Mouse (Mus musculus): ENCODE data around the gene Abhd13.

The Abhd13 gene

DNA sequence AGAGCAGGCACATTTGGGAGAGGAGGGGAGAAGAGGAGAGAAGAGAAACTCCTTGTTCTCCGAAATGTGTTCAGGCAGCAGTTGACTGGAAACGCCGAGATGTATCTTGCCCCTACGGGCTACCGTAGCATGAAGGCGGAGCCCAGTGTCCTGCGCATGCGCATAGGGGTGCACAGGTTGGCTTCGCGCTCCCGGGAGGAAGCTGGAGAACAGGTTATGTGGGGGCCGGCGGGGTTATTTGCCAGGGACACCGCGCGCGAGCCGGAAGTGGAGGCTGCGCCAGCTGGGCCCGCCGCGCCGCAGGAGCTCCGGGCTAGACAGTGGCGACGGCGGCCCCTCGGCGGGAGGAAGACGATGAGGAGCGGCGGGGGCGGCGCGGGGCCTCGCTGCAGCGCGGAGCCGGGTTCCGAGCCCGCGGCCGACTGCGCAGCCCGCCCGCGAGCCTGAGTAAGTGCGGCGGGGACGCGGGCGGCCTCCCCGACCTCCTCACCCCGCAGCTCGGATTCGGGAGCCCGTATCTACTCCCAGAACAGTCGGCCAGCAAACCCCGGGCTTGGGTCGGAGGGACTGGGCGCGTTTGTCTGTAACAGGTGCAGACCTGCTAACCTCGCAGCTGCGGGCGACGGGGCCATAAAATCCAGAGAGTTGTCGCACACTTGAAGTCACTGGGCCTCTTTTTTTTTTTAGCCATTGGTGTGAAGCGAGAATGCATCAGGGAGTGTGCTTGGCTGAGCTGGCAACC lies at the start of gene Abhd13, which contains the start of gene Lig4:
Gene Abhd13, plus strand, starts transcription at position 135 of the 742 bp plus-strand sequence.
Gene Lig4, minus strand, starts transcription at position 114 of the 742 bp plus-strand sequence.
- DNase-seq: peak; percentile 99

DNA sequence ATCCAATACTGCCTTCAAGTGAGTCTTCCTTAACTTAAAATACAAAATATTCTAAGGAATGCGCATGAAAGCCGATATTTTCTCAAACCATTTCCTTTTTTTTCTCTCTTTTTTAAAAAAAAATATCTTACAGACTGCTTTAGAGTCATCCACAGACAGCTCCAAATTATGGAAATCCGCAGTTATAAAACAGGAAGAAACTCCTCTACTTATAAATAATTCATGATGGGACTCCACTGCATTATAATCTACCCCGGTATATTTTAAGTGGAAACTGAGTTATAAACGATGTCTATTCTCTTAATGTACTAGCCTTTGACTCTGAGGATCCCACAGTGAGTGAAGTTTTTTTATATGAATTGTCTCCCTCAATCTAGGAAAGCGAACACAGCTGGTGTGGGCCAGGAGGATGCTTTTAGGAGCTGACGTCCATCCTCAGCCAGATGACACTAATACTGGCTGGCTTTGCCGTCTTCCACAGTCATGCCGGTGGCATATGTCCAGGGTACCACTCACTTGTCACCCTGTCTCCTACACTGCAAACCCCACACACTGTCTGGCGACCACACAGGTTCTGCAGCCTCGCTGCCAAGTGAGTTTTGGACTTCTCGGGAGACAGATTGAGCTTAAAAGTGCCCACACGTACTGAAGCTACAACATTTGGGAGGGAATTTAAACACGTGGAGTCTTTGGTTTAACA lies 47.6 kb upstream of the Abhd13 start:
- DNase-seq: no peak

DNA sequence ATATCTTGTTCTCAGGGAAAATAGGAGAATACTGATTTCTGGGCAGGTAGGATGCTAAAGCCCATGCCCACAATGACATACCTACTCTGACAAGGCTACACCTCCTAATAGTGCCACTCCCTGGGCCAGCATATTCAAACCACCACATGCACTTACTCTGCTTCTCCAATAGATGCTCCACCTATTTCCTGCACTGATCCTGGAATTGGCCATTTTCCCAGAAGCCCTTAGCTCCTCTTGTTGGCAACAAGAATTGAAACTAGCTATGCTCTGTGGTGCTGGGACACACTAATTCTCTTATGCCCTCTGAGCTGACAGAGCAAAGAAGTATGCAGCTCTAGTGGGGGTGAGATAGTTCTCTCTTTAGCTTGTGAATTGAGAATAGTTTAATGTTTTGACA lies 44.8 kb upstream of the Abhd13 start:
- no peak for DNase-seq

DNA sequence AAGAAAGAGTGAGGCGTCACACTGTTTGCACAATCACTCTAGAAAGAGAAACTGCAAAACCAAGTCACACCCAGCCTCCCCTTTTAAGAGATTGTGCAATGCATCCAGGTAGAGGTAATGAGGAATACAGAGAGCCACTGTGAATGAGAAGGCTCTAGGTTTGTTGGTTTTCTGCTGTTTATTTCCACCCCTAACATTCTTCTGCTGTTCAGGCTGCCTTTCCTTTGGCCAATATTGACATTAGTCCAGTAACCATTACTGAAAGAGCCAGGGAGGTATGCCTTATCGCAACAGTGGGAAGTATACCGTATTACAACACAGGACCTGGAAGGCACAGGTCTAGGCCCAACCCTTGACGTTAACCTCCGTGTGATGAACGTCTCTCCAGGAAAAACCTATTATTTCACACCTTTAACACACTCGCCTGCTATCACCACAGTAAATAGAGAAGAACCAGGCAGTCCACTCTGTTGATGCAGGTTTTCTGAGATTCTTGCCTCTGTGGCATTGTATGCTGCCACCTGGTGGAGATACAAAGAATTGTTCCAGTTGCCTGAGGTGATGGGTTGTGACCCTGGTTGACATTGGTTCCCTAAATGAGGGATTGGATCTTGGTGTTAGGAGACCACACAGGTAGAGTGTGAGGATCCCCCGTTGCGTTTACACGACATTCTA lies 42.5 kb upstream of the Abhd13 start:
- peak; percentile 54 for DNase-seq

DNA sequence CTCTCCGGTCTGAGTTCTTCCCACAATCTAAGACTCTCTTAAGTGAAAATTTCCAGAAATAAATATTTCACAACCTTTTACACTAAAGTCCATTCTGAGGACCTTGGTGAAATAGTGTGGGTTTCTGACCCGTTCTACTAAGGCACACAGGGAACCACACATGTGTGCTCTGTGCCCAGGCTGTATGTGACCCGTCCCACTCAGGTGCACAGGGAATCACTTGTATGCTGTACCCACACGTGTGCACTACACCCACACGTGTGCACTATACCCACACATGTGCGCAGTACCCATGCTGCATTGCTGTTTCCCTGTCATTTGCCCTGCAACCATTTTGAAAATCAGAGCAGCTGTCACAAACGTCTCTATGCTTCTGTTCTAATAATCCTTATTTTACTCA lies 41.9 kb upstream of the Abhd13 start:
- DNase-seq: no peak

DNA sequence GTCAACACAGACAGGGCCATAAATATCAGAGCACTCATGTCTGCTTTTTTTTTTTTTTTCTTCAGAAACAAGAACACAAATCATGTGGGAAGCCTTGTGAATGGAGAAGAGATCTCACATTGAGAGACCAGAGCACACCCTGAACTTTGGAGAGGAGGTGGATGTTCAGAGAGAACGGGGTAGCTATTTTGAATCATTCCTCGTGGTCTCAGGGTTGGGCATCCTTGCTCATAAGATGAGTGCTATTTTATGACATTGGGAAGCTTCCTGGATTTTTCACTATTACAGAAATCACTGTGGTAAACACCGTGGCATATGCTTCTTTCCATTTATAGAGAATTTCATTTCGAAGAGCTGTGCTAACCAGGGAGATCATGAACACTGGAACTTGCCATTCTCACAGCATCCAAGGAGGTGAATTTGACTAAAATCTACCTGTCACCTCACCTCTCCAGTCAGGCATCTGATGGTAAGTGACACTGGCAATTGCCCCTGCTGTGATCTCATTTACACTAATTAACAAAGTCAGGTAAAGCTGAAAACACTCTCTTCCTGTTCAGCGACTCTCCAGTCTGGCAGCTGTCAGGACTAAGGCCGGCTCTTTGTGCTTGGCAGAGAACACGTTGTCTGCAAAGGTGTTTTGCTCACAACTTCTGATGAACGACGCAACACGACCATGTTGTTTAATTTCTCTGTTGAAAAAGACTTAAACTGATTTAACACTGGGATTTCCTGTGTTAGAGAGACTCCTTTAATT lies 28.2 kb upstream of the Abhd13 start:
- DNase-seq: no peak

DNA sequence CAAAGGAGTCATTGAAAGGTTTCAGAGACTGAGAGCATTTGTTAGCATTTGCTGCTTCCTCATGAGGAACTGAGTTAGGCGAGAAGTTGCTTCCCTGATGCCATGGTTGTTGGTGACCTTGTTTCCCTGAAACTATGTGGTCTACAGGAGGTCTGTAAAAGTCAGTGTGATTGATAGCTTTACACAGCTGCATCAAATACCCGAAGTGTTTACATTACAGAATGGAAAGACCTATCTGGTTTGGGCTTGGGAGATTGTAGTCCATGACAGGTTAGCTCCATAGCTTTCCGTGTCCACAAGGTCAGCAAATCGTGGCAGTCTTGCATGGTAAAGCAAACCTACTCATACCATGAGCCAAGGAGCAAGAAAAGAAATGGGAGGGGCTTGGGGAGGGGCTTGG lies 19.2 kb upstream of the Abhd13 start:
- no peak for DNase-seq

DNA sequence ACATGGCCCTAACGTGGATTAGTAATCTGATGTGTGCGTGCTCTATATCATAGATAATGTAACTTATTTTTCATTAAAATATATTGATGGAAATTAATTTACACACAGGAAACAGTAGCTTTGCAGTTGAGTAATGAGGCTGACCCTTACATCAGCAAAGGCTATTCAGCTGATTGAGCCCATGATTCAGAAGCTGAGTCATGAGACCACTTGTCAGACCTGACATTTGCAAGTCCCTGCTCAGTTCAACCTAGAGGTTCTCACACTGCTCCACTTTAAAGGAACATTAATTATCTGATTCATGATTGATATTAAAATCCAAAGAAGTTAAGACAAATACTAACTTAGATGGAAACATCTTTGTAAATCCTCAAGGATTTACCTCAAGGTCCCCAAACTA lies 17.6 kb upstream of the Abhd13 start:
- no peak for DNase-seq

DNA sequence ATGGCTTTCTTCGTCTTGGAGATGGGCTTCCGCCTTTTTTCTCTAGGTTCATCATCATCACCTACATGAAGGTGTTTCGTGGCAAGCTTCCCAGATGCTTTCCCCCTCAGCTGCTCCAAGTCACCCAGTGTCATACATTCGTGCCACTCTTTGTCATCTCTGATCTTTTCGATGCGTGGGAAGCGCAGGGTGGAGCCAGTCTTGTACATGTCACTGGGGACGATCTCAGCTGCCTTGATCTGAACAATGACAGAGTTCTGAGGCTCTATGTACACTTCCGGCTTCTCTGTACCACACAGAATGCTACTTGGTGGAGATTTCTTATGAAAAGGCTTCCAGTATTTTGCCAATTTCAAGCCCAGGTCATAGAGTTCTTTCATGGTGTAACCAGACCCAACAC lies 5.6 kb upstream of the Abhd13 start:
- no peak for DNase-seq

DNA sequence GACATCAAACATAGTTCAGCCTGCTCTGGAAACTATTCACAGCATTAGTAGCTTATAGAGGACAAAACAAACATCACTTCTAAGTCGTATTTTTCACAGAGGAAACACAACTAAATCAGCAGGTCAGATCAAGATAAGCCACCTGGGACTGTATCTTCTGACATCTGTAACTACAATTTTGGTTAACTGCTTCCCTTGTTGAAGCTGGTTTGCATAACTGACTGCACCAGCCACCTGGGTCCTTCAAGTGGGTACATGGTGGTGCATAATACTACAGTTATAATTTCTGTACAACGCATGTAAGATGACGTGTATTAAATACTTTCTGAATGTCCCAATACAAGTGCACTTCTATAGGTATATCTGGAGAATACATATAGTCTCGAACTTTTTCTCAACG lies 2.2 kb upstream of the Abhd13 start:
- no peak for DNase-seq

DNA sequence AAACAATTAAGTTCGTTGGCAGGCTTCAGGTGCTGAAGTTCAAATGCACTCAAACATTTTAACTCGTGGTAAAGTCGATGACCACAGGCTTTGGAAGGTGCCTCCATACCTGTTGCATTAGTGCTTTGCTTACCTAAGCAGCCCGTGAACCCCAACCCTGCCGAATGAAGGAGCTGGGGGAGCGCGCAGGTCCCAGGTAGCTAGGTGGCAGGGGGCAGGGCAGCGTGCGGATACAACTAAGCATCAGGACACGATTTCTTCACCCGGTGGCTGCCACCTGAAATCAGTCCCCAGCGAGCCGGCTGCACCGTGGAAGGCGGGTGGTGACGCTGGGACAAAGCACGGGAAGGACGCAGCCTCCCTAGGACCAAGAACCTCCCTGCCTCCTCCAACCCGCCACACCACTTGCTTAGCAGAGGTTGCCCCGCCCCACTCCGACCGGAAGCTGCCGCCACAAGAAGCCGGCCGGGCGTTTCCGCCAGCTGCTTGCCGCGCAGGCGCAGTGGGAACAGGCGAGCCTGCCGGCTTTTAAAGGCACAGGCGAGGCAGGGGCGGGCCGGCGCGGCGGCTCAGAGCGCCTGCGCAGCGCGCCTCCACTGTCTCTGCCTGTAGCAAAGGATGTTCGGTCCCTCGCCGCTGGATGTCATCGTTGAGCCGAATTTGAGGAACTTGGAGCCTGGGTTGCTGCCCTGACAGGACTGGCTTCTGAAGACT lies 1.5 kb upstream of the Abhd13 start:
- DNase-seq: peak; percentile 99

DNA sequence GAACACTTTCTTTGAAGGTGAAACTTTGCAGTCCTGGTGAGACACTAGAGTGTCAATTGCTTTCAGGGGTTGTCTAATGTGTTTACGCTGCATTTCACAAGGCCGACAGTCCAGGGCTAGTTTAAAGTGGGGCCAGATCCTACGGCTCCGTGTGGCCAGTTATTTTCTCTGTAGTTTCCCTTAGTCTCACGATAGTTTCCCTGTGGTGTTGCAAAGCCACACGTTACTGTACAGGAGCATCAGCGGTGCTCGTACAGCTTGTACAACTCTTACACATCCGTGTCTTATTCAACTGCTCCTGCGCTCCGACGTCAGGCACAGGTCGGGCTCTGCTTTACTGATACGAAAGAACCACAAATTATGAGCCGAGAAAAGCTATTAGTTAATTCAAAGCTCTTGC lies 491 bp upstream of the Abhd13 start:
- peak; percentile 24 for DNase-seq

DNA sequence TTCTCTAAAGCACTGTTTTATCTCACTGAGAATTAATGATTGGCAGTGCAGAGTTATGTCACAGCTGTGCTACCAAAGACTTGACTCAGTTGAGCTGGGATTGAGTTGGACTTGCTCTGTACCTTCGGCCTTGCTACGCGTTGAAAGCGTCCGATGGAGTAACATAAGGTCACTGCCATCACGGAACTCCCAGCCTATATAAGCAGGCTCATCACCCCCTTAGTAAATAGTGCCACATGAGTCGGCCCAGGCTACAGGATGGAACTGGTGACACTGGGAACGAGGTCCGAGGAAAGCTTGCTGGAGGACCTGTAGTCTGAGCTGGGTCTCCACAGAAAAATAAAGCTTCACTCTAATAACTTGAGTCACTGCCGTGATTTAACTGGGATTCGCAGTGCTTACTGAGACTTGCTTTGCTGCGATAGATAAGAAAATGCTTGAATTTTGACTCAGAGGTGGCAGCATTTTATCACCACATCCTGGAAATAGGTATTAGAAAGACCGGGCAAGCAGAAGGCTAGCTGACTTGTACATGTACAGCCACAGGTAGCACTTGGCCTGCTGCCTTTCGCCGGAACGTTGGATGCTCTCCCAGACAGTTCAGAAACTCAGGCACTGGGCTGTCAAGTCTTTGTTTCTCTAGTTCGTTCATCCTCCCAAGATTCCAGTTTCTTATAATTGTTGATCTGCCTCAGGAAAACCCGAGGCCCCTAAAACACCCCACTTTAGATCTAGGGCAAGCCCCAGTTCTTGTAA lies 1.1 kb downstream of the Abhd13 start:
- no peak for DNase-seq

DNA sequence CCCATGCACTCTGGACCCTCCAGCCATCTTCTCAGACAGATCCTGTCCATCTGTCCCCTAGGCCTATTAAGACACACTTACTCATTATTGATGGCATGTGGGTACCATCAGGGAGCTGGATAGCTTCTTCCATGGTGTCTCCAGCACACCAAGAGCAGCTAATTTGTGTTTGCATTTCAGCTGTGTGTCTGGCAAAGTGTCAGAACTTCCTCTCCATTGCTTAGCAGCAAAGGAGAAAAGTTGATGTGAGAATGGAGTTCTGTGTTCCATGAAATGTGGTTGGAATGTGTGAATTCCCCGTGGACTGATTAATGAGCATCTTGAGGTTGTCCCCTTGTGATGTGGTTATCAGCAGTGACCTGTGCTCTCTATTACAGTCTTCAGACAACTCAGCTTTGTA lies 2.2 kb downstream of the Abhd13 start:
- DNase-seq: no peak

DNA sequence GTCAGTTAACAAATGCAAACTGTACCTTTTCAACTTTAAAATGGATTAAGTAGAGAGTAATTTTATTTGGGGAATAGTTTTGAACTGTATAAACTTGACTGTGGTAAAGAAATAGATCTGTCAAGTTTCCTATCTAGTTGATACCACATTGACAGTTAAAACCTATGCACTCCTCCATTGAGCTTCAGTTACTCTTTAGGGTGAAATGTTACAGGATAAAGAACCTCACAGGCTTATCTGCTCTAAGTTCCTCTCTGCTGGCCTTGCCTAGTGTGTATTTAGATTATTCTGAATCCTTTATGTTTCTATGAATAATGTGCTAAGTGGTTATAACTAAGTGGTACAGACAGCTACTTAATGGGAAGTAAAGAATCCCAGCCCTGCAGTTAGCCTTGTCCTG lies 2.7 kb downstream of the Abhd13 start:
- DNase-seq: no peak

DNA sequence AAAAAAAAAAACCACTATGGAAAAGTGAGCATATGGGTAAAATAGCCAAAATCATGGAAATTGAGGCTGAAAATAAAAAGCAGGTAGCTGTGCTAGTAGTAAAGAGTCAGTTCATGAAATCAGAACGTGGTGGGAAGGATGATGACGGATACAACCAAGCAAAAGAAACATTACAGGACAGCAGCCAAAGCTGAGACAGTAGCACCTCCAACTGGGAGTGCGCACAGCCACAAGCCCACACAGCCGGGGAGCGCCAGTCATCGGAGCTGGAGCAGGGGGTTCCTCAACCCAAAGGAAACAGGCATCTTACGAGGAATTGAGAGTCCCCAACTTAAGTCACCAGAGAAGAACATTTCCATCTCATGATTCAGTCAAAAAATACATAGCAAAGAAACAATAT lies 26.6 kb downstream of the Abhd13 start:
- DNase-seq: no peak

DNA sequence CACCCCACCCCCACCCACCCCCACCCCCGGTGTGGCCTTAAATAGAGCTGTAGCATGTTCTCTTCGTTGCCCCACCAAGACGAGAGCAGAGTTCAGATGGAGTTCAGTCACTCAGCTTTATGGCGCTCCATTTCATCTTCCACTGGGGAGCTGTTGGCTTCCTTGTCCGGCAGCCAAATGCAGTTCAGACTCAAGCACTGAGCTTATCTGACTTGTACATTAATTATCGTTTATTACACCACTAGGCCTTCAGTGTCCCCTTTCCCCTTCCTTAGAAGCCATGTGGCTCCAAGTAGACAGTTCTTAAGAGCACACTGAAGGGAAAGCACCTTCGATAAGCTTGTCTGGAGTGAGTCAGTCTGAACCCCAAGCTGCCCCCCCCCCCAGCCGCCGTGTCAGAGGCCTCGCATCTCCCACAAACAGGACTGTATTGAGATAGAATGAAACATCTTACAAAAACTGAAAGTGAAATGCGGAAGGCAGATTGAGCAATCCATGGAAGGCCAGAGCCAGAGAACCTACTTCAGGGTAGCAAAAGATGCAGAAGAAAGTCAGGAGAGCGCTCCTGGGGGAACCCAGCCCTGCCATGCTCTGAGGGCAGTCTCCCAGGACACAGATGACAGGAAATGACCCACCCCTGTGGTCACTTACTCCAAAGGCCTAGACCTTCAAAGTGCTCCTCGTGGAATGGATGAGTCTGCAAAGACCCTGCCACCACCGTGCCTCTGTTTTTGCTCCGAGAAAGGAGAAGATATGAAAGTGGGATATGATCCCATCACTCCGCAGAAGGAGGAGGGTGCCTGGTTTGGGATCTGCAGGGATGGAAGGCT lies 28.9 kb downstream of the Abhd13 start, which contains the start of gene Tnfsf13b:
Gene Tnfsf13b, plus strand, starts transcription at position 312 of the 830 bp plus-strand sequence.
- DNase-seq: peak; percentile 65

DNA sequence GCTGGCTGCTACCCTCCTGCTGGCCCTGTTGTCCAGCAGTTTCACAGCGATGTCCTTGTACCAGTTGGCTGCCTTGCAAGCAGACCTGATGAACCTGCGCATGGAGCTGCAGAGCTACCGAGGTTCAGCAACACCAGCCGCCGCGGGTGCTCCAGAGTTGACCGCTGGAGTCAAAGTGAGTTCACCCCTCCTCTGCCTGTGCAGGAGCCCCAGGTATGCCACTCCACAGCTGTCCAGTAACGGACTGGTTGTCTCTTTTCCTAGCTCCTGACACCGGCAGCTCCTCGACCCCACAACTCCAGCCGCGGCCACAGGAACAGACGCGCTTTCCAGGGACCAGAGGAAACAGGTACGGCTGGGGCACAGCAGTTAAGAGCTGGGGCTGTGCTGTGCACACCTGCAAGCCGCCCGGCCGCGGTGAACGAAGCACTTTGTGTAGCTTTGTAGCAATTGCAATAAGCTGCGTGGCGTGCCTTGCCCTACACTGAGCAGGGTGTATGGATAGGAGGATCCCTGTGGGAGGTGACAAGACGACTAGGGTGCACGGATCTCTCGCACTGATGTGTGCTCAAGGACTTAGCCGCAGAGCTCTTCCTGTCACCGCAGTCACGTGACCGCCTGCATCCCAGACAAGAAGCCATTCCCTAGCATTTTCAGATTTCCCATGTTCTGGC lies 29.6 kb downstream of the Abhd13 start:
- peak; percentile 57 for DNase-seq

DNA sequence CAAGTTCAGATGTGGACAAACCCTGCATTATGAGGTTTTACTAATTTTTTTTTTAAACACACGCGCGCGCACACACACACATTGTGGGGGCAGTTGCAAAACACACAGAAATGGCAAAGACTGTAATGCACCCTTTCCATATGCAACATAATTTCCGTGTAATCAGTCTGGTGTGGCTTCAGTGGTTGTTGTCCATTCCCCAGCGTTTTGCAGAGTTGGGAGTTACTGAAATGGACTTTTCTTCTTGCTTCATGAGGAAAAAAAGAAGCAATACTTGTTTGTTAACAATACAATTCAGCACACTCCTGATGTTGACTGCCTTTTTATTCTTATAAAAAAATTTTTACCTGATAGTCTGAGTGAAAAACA lies 30.1 kb downstream of the Abhd13 start:
- DNase-seq: no peak

DNA sequence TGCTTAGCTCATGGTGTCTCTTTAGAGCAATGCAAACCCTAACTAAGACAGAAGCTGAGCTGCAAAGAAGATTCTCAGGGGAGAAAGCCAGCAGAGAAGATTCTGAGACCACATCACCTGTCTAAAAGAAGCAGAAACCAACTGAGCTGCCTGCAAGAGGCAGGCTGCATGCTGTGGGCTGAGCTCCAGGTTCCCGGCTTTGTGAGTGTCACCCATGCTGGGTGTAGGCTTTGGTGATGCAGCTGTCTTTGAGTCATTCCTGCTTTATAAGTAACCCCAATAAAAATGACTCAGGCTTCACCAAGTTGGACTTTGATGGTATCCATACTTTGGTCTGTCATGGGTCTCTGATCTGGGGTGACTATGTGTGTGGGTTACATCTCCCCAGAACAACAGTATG lies 38.7 kb downstream of the Abhd13 start:
- no peak for DNase-seq
